Mouse (Mus musculus): ENCODE measurements around the gene Ube2c.
"Not testable (repeated sequence)": the region's sequence is repeated elsewhere in the genome, so short reads cannot be mapped to it uniquely, and the experiment has no call there.

Ube2c gene

GRCm38 (mm10) chr2:164787779-164788178 lies 18.1 kb downstream of the Ube2c start:
- DNase-seq (ENCODE audit: low spot score in 2 of 2), result no peak

DNA sequence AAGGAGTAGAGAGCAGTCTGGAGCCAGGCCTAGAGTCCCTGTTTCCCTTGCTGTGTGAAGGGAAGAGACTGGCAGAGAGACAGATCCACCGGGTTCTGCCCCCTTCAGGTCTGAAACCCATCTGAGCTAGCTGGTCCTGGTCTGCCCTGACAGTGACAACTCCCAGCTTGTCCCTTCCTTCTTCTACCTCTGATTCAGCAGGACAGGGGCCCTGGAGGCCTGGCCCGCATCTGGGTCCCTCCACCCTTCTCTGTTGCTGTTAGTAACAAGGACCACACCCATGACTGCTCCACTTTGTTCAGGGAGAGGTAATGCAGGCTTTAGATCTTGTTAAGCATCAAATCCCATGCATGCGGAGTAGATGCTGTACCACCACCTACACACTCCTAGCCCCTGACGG lies 18.7 kb downstream of the Ube2c start:
- no peak for DNase-seq (ENCODE audit: low spot score in 2 of 2)

GRCm38 (mm10) chr2:164790451-164790850 lies 20.8 kb downstream of the Ube2c start:
- DNase-seq (ENCODE audit: low spot score in 2 of 2), result no peak

DNA sequence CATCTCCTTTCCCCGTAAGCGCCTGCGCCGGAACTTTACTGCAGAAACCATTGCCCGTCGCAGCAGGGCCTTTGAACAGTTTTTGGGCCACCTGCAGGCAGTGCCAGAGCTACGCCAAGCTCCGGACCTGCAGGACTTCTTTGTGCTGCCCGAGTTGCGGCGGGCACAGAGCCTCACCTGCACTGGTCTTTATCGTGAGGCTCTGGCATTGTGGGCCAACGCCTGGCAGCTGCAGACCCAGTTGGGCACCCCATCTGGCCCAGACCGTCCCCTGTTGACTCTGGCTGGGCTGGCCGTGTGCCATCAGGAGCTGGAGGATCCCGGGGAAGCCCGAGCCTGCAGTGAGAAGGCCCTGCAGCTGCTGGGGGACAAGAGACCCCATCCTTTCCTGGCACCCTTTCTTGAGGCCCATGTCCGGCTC lies 22.2 kb downstream of the Ube2c start:
- no peak for DNase-seq (ENCODE audit: low spot score in 2 of 2)

- no peak for DNase-seq (ENCODE audit: low spot score in 2 of 2)
These were observed 22.9 kb downstream of the Ube2c start for GRCm38 (mm10) chr2:164792400-164793190.

GRCm38 (mm10) chr2:164793236-164793635 lies 23.5 kb downstream of the Ube2c start:
- DNase-seq (ENCODE audit: low spot score in 2 of 2), result no peak

GRCm38 (mm10) chr2:164793772-164794171 lies 24.1 kb downstream of the Ube2c start:
- DNase-seq (ENCODE audit: low spot score in 2 of 2), result no peak

DNA sequence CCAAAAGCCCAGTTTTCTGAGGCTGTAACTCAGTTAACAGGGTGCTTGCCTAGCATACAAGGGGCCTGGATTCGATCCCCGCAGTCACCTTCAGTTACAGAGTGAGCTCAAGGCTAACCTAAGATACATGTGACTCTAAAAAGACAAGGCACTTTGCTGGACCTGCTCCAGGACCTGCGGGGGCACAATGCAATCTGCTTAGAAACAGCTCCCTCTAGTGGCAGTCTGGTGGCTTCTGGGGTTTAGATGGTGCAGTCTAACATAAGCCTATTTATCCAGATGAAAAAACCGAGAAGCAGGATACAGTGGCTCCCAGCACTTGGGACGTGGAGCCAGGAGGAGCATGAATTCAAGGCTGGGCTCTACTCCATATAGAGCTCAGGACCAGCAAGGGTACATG lies 24.6 kb downstream of the Ube2c start:
- DNase-seq (ENCODE audit: low spot score in 2 of 2), result peak; percentile 68 to 74

- DNase-seq (ENCODE audit: low spot score in 2 of 2), result no peak
These were observed 26.2 kb downstream of the Ube2c start for GRCm38 (mm10) chr2:164795868-164796267.

- DNase-seq (ENCODE audit: low spot score in 2 of 2), result not testable (repeated sequence)
These were observed 28.9 kb downstream of the Ube2c start for GRCm38 (mm10) chr2:164798554-164798953.

DNA sequence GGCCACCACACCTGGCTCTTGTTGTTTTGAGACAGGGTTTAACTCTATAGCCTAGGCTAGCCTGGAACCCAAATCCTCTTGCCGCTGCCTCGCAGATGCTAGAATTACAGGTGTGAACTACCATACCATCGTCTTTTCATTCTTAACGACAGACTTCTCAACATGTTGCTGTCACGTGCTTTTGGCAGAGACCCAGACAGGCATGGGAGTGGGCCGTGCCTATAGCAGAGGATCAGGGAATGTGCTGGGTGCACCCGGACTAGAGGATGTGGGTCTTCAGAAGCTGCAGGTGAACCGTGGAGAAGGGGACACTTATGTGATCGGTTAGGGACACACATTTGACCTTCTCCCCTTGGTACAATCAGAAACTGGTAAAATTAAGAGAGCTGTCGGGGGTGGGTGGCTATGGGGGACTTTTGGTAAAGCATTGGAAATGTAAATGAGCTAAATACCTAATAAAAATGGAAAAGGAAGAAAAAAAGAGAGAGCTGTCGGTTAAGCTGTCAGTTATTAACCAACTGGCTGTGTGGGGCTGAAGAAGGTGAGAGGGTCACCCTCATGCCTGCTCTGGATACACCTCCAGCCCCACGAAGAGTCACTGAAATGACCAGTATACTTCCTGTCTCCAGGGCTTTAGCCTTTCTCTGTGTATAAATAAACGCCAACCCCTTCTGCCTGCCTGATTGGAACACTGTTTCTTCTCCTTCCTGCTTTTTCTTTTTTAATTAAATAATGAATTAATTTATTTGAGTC lies 30.7 kb downstream of the Ube2c start:
- no peak for DNase-seq (ENCODE audit: low spot score in 2 of 2)

GRCm38 (mm10) chr2:164803201-164803920 lies 33.7 kb downstream of the Ube2c start:
- DNase-seq (ENCODE audit: low spot score in 2 of 2), result no peak

GRCm38 (mm10) chr2:164803921-164804313 lies 34.2 kb downstream of the Ube2c start:
- DNase-seq (ENCODE audit: low spot score in 2 of 2), result no peak

- peak; percentile 98 to 99 for DNase-seq (ENCODE audit: low spot score in 2 of 2)
These were observed 35.0 kb downstream of the Ube2c start, which contains the start of the genes Acot8 and Zswim3 for GRCm38 (mm10) chr2:164804533-164805331. Gene Acot8 (minus strand): TSS chr2:164804882. Gene Zswim3 (plus strand): TSS chr2:164805098.

DNA sequence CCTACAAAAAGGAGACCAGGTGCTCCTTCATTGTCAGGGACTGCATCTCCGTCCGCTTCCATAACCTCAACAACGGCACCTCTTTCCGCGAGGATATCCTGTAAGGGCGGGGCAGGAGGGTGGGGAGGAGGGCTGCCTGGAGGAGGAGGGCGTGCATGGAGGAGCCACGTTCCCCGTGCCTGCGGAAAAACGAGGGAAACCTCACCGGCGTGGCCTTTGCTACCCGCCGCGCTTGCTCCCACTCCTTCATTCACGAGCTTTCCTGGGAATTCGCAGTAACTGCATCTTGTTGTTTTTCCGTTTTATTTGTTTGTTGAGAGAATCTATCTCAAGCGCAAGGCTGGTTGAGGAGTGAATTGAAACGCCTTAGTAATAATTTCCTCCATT lies 35.6 kb downstream of the Ube2c start:
- DNase-seq (ENCODE audit: low spot score in 2 of 2), result no peak

GRCm38 (mm10) chr2:164806614-164807013 lies 36.9 kb downstream of the Ube2c start:
- DNase-seq (ENCODE audit: low spot score in 2 of 2), result no peak

- no peak for DNase-seq (ENCODE audit: low spot score in 2 of 2)
These were observed 43.9 kb downstream of the Ube2c start for GRCm38 (mm10) chr2:164813557-164813956.

- no peak for DNase-seq (ENCODE audit: low spot score in 2 of 2)
These were observed 45.6 kb downstream of the Ube2c start for GRCm38 (mm10) chr2:164815348-164815747.

GRCm38 (mm10) chr2:164815821-164816220 lies 46.1 kb downstream of the Ube2c start:
- no peak for DNase-seq (ENCODE audit: low spot score in 2 of 2)

GRCm38 (mm10) chr2:164817206-164817605 lies 47.5 kb downstream of the Ube2c start:
- DNase-seq (ENCODE audit: low spot score in 2 of 2), result no peak

- no peak for DNase-seq (ENCODE audit: low spot score in 2 of 2)
These were observed 48.0 kb downstream of the Ube2c start for GRCm38 (mm10) chr2:164817703-164818102.

Data from frontal cortex, postnatal 10 days (tissue).